Mouse (Mus musculus): ENCODE results near the gene Adamtsl4.

- TF ChIP-seq CTCF (IDR thresholded peaks at IDR 0.05; ENCODE audit: insufficient read depth, low read depth, low read length) (no peak), POLR2A (IDR thresholded peaks at IDR 0.05; ENCODE audit: insufficient read depth, low read depth, low read length) (no peak)
Observed at GRCm38 (mm10) chr3:95725863-95726262, 38.1 kb upstream of the Adamtsl4 start.

All from olfactory bulb, adult 2 months (tissue).